Mouse (Mus musculus) liver, embryonic 15.5 days (tissue): ENCODE measurements around the gene Tmem258. TPM values are rescaled to one million over a fixed set of nuclear protein-coding genes. Genes with fewer than 3 reads are reported as not detected.
"Not testable (repeated sequence)": the region's sequence is repeated elsewhere in the genome, so short reads cannot be mapped to it uniquely, and the experiment has no call there.

Experiments
- ATAC-seq: fragments of 200-750 bp; cut with Nextera tagmentation; 2 replicates; pipeline ENCODE4 v1.8.0; 2017; ENCODE audit warnings: moderate number of reproducible peaks, mild to moderate bottlenecking, moderate library complexity; ENCODE audit not compliant: insufficient read depth
- H3K27ac ChIP-seq: fragments of 300-500 bp; sonication (generic); replicated peaks from 2 replicates; pipeline ENCODE4 v1.5.1; 2015; ENCODE audit warnings: mild to moderate bottlenecking, inconsistent platforms
- H3K27me3 ChIP-seq: fragments of 300-500 bp; sonication (generic); 2 replicates; pipeline ENCODE4 v1.6.1; 2015; ENCODE audit warnings: mild to moderate bottlenecking, inconsistent platforms
- H3K36me3 ChIP-seq: fragments of 300-500 bp; sonication (generic); replicated peaks from 2 replicates; pipeline ENCODE4 v1.6.1; 2015; ENCODE audit warnings: moderate library complexity, mild to moderate bottlenecking, inconsistent platforms
- H3K4me1 ChIP-seq: fragments of 300-500 bp; sonication (generic); replicated peaks from 2 replicates; pipeline ENCODE4 v1.6.1; 2015; ENCODE audit warnings: inconsistent platforms
- H3K4me2 ChIP-seq: fragments of 300-500 bp; sonication (generic); 2 replicates; pipeline ENCODE4 v1.6.1; 2015; ENCODE audit warnings: moderate library complexity, mild to moderate bottlenecking, inconsistent platforms
- H3K4me3 ChIP-seq: fragments of 300-500 bp; sonication (generic); replicated peaks from 2 replicates; pipeline ENCODE4 v1.5.1; 2015; ENCODE audit warnings: mild to moderate bottlenecking, inconsistent platforms
- H3K9ac ChIP-seq: fragments of 300-500 bp; sonication (generic); 2 replicates; pipeline ENCODE4 v1.6.1; 2015; ENCODE audit warnings: moderate library complexity, mild to moderate bottlenecking, inconsistent platforms
- H3K9me3 ChIP-seq: fragments of 300-500 bp; sonication (generic); replicated peaks from 2 replicates; pipeline ENCODE4 v1.6.1; 2016; ENCODE audit warnings: inconsistent platforms
- WGBS: fragments of 180-500 bp; shearing (Covaris S2); methylation state at CpG from one replicate; pipeline ENCODE4 v1.1.7; 2015; ENCODE audit warnings: mixed read lengths; ENCODE audit not compliant: insufficient replicate concordance; 5-methylcytosine and 5-hydroxymethylcytosine counted together
- polyA plus RNA-seq: library from polyadenylated mRNA; unstranded; fragments of >200 nt; fragmentation: Nextera tagmentation; extraction: Ambion mirVana; gene quantifications from 2 replicates; pipeline ENCODE4 v1.2.1, GENCODE M21; 2015

Tmem258 gene
- 254 and 296 TPM in 2 replicates for polyA plus RNA-seq

GRCm38 (mm10) chr19:10203848-10204615 lies at the start of gene Tmem258, which contains the start of gene Fen1:
Gene Tmem258, plus strand, starts transcription at chr19:10204014.
Gene Fen1, minus strand, starts transcription at chr19:10204169.
- Histone ChIP-seq H3K9me3 (no peaks in the 10 kb centered on the region), H3K4me2 (peak within 1 kb of the TSS; percentile 75), H3K4me1 (peaks cover 52% of the 10 kb centered on the region), H3K27me3 (no peaks in the 10 kb centered on the region), H3K9ac (peak within 1 kb of the TSS; percentile 94), H3K27ac (peak within 1 kb of the TSS; percentile 94), H3K4me3 (peak within 1 kb of the TSS; percentile 91), H3K36me3 (peaks cover 66% of the 10 kb centered on the region)
- peak; percentile 82 for ATAC-seq
- under 1% methylated on average over 40 of the region's 40 CpGs for WGBS

- no peaks in the 10 kb centered on the region; the same call in 1 of the 2 replicates for H3K27me3 ChIP-seq
- H3K4me2 ChIP-seq, result no peak overlapping the region
- H3K36me3 ChIP-seq, result no peaks in the 10 kb centered on the region
- no peak overlapping the region for H3K27ac ChIP-seq
- no peaks in the 10 kb centered on the region for H3K4me1 ChIP-seq
- no peak overlapping the region for H3K4me3 ChIP-seq
- WGBS, result 61% methylated on average over 2 of the region's 2 CpGs
- H3K9me3 ChIP-seq, result no peaks in the 10 kb centered on the region
- no peak overlapping the region for H3K9ac ChIP-seq
- no peak for ATAC-seq
Measured at GRCm38 (mm10) chr19:10157725-10158124, 46.1 kb upstream of the Tmem258 start.

- no peaks in the 10 kb centered on the region for H3K9me3 ChIP-seq
- no peaks in the 10 kb centered on the region for H3K4me1 ChIP-seq
- no peak overlapping the region for H3K4me3 ChIP-seq
- no peaks in the 10 kb centered on the region for H3K36me3 ChIP-seq
- H3K9ac ChIP-seq, result no peak overlapping the region
- 0 out of 2 replicates have a peak, but pooled peaks cover 3% of the 10 kb centered on the region for H3K27me3 ChIP-seq
- no peak overlapping the region for H3K27ac ChIP-seq
- no peak overlapping the region for H3K4me2 ChIP-seq
- no peak for ATAC-seq
- 79% methylated on average over 3 of the region's 3 CpGs for WGBS
Measured at GRCm38 (mm10) chr19:10163896-10164295, 39.9 kb upstream of the Tmem258 start.

GRCm38 (mm10) chr19:10165928-10166327 lies 37.9 kb upstream of the Tmem258 start:
- H3K9me3 ChIP-seq, H3K27me3 ChIP-seq, H3K9ac ChIP-seq, H3K4me2 ChIP-seq, H3K27ac ChIP-seq, H3K4me3 ChIP-seq, ATAC-seq, H3K36me3 ChIP-seq: not testable (repeated sequence)
- peaks cover 14% of the 10 kb centered on the region for H3K4me1 ChIP-seq
- 67% methylated on average over 4 of the region's 4 CpGs for WGBS

GRCm38 (mm10) chr19:10167112-10167511 lies 36.7 kb upstream of the Tmem258 start:
- Histone ChIP-seq H3K27me3 (0 out of 2 replicates have a peak, but pooled peaks cover 3% of the 10 kb centered on the region), H3K4me2 (no peak overlapping the region), H3K36me3 (no peaks in the 10 kb centered on the region), H3K9me3 (no peaks in the 10 kb centered on the region), H3K4me1 (peaks cover 25% of the 10 kb centered on the region), H3K4me3 (no peak overlapping the region), H3K27ac (no peak overlapping the region), H3K9ac (no peak overlapping the region)
- 54% methylated on average over 4 of the region's 4 CpGs for WGBS
- ATAC-seq, result no peak

- no peak overlapping the region for H3K9ac ChIP-seq
- H3K4me3 ChIP-seq, result no peak overlapping the region
- H3K4me2 ChIP-seq, result no peak overlapping the region
- peaks cover 33% of the 10 kb centered on the region for H3K4me1 ChIP-seq
- 76% methylated on average over 1 of the region's 1 CpGs for WGBS
- H3K36me3 ChIP-seq, result no peaks in the 10 kb centered on the region
- no peak for ATAC-seq
- no peaks in the 10 kb centered on the region for H3K9me3 ChIP-seq
- no peak overlapping the region for H3K27ac ChIP-seq
- H3K27me3 ChIP-seq, result 0 out of 2 replicates have a peak, but pooled peaks cover 3% of the 10 kb centered on the region
Measured at GRCm38 (mm10) chr19:10167951-10168350, 35.9 kb upstream of the Tmem258 start.

DNA sequence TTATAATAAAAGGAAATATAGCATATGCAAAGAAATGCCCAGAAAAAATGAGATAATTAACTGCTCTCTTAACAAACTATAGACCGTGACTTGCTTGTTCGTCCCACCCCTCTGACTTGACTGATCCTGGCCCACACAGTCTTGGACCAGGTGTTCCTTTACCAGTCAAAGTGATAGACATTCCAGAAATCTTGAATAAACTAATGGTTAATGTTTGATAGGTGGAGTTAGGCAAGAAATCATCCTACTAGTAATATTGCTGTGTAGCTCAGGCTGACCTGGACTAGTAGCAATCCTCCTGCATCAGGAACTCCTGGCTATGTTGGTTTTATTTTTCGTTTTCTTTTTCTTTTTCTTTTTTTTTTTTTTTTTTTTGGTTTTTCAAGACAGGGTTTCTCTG lies 35.4 kb upstream of the Tmem258 start:
- WGBS, result 70% methylated on average over 3 of the region's 3 CpGs

GRCm38 (mm10) chr19:10169179-10169578 lies 34.6 kb upstream of the Tmem258 start:
- Histone ChIP-seq H3K9me3 (no peaks in the 10 kb centered on the region), H3K9ac (no peak overlapping the region), H3K27me3 (no peaks in the 10 kb centered on the region), H3K4me3 (no peak overlapping the region), H3K36me3 (no peaks in the 10 kb centered on the region), H3K4me1 (peaks cover 45% of the 10 kb centered on the region), H3K4me2 (no peak overlapping the region), H3K27ac (no peak overlapping the region)
- no peak for ATAC-seq

More for the DNA sequence above, 35.4 kb upstream of the Tmem258 start:
- no peak for ATAC-seq
- H3K4me1 ChIP-seq, result peaks cover 38% of the 10 kb centered on the region
- no peak overlapping the region for H3K27ac ChIP-seq
- no peak overlapping the region for H3K4me3 ChIP-seq
- no peaks in the 10 kb centered on the region for H3K9me3 ChIP-seq
- H3K36me3 ChIP-seq, result no peaks in the 10 kb centered on the region
- no peak overlapping the region for H3K4me2 ChIP-seq
- H3K9ac ChIP-seq, result no peak overlapping the region
- 0 out of 2 replicates have a peak, but pooled peaks cover 3% of the 10 kb centered on the region for H3K27me3 ChIP-seq

- not testable (repeated sequence) for H3K9ac ChIP-seq, H3K27me3 ChIP-seq, H3K4me3 ChIP-seq, H3K9me3 ChIP-seq, H3K4me2 ChIP-seq, ATAC-seq, H3K27ac ChIP-seq, H3K36me3 ChIP-seq
- 87% methylated on average over 3 of the region's 3 CpGs for WGBS
- peaks cover 50% of the 10 kb centered on the region for H3K4me1 ChIP-seq
Measured at GRCm38 (mm10) chr19:10169692-10170330, 34.0 kb upstream of the Tmem258 start.

DNA sequence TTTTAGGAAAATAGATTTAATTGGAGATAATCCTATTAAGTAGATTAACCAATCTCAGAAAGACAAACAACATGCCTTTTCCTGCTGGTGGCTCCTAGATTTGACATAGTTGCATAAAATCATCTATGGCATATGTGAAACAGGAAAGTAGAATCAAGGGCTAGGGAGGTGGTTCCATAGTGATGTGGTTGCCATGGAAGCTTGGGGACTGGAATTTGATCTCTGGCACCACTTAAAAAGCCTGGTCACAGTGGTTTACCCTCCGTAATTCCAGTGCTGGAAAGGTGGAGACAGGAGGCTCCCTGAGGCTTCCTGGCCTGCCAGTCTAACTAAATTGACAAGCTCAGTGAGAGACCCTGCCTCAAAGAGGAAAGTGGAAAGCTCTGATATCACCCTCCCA lies 33.3 kb upstream of the Tmem258 start:
- Histone ChIP-seq H3K4me2 (no peak overlapping the region), H3K27ac (peak overlapping the region; percentile 91), H3K9me3 (no peaks in the 10 kb centered on the region), H3K9ac (no peak overlapping the region), H3K4me3 (no peak overlapping the region), H3K27me3 (no peaks in the 10 kb centered on the region), H3K4me1 (peaks cover 53% of the 10 kb centered on the region), H3K36me3 (no peaks in the 10 kb centered on the region)
- ATAC-seq, result no peak
- WGBS, result 63% methylated on average over 1 of the region's 1 CpGs

GRCm38 (mm10) chr19:10171359-10171758 lies 32.5 kb upstream of the Tmem258 start:
- Histone ChIP-seq H3K4me2 (no peak overlapping the region), H3K9ac (no peak overlapping the region), H3K9me3 (no peaks in the 10 kb centered on the region), H3K27me3 (no peaks in the 10 kb centered on the region), H3K36me3 (no peaks in the 10 kb centered on the region), H3K4me3 (no peak overlapping the region), H3K4me1 (peaks cover 58% of the 10 kb centered on the region), H3K27ac (peak overlapping the region; percentile 91)
- WGBS, result 64% methylated on average over 7 of the region's 7 CpGs
- no peak for ATAC-seq
